Mouse (Mus musculus) urinary bladder, adult 18-20 months (tissue): Measurements from ENCODE around the gene Fam78b.

ENCODE experiments used
- DNase-seq, 2 experiments: peaks; one replicate each; pipeline ENCODE4 v3.0.0; 2022; ENCODE audit warnings: low spot score in 2 of 2, mixed read lengths in 2 of 2

The Fam78b gene

GRCm38 (mm10) chr1:167032046-167032648, 30.9 kb downstream of the Fam78b start:
- DNase-seq, result no peak

GRCm38 (mm10) chr1:167034435-167034834, 33.2 kb downstream of the Fam78b start:
- DNase-seq, result no peak

GRCm38 (mm10) chr1:167042558-167042957, 41.3 kb downstream of the Fam78b start:
- DNase-seq, result no peak

GRCm38 (mm10) chr1:167046169-167046927, 45.1 kb downstream of the Fam78b start:
- DNase-seq, result no peak

- no peak for DNase-seq
These were observed 49.6 kb downstream of the Fam78b start for GRCm38 (mm10) chr1:167050859-167051258.

GRCm38 (mm10) chr1:167054029-167054428, 52.8 kb downstream of the Fam78b start:
- no peak for DNase-seq

GRCm38 (mm10) chr1:167057543-167057942, 56.3 kb downstream of the Fam78b start:
- DNase-seq, result no peak

GRCm38 (mm10) chr1:167059550-167060285, 58.5 kb downstream of the Fam78b start:
- DNase-seq, result no peak

- no peak for DNase-seq
These were observed 62.8 kb downstream of the Fam78b start for GRCm38 (mm10) chr1:167063971-167064370.

GRCm38 (mm10) chr1:167065541-167065940, 64.3 kb downstream of the Fam78b start:
- no peak for DNase-seq

- no peak for DNase-seq
These were observed 64.8 kb downstream of the Fam78b start for GRCm38 (mm10) chr1:167065986-167066385.

GRCm38 (mm10) chr1:167066933-167067341, 65.7 kb downstream of the Fam78b start:
- no peak for DNase-seq

GRCm38 (mm10) chr1:167069741-167070140, 68.5 kb downstream of the Fam78b start:
- no peak for DNase-seq

- DNase-seq, result no peak
These were observed 69.1 kb downstream of the Fam78b start for GRCm38 (mm10) chr1:167070306-167070705.

- DNase-seq, result no peak
These were observed 74.5 kb downstream of the Fam78b start for GRCm38 (mm10) chr1:167075726-167076125.

GRCm38 (mm10) chr1:167079476-167079875, 78.3 kb downstream of the Fam78b start:
- DNase-seq, result no peak

GRCm38 (mm10) chr1:167081946-167082345, 80.7 kb downstream of the Fam78b start:
- DNase-seq, result no peak

GRCm38 (mm10) chr1:167082506-167083100, 81.4 kb downstream of the Fam78b start:
- no peak for DNase-seq

- DNase-seq, result no peak
These were observed 82.0 kb downstream of the Fam78b start for GRCm38 (mm10) chr1:167083181-167083580.

GRCm38 (mm10) chr1:167084330-167084729, 83.1 kb downstream of the Fam78b start:
- DNase-seq, result no peak

GRCm38 (mm10) chr1:167085461-167085860, 84.2 kb downstream of the Fam78b start:
- no peak for DNase-seq

- no peak for DNase-seq
These were observed 89.2 kb downstream of the Fam78b start for GRCm38 (mm10) chr1:167090466-167090865.
